Mouse (Mus musculus): ENCODE data around the gene Runx2. TPM values are rescaled to one million over a fixed set of nuclear protein-coding genes. Genes with fewer than 3 reads are reported as not detected.

The Runx2 gene
- polyA plus RNA-seq, 1 experiment from 2014 or later = 40.2 TPM

DNA sequence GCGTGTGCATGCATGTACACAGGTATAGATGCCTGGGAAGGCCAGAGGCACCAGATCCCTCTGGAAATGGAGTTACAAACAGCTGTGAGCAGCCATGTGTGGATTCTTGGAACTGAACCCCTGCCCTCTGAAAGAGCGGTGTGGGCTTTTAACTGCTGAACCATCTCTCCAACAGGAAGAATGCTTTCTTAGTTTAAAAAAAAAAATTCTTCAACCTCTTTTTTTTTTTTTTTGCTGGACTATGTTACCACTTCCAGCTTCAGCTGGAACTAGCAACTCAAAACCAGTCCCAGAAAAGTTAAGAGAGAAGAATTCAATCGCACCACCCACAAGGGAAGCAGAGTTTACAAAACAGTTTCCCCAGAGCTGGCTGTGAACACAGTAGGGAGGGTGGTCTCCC is 295.2 kb downstream of the Runx2 start:
- Histone ChIP-seq H3K4me1 (peaks cover 32% of the 10 kb centered on the region), H3K9me3 (no peaks in the 10 kb centered on the region), H3K9ac (no peak overlapping the region), H3K27ac (peak overlapping the region; percentile 40; the same call in 1 of the 2 replicates), H3K36me3 (0 out of 2 replicates have a peak, but pooled peaks cover 3% of the 10 kb centered on the region), H3K27me3 (no peaks in the 10 kb centered on the region), H3K4me2 (no peak overlapping the region), H3K4me3 (no peak overlapping the region)
- 59% methylated on average over 3 of the region's 3 CpGs for WGBS
- no peak for ATAC-seq (ENCODE audit: insufficient number of reproducible peaks, insufficient read depth, low FRiP score, low TSS enrichment, low read depth)

DNA sequence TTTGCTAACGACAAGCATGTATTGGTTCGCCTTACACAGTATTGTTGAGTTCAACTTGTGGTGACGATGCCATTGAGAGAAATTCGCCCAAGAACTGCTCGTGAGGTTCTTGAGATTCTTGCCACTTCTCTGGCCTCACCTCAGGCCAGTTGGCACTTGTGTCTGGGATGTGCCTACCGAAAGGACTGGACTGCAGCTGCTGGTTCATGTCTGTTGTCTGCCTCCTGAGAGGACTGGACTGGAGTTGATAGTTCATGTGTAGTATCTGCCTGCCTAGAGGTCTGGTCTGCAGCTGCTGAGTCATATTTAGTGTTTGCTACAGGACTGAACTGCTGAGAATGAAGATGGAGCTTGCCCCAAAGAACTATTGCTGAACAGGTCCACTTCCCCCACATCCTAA is 296.4 kb downstream of the Runx2 start:
- H3K9me3 ChIP-seq = no peaks in the 10 kb centered on the region
- WGBS = 95% methylated on average over 6 of the region's 6 CpGs
- no peak for ATAC-seq (ENCODE audit: insufficient number of reproducible peaks, insufficient read depth, low FRiP score, low TSS enrichment, low read depth)
- H3K27me3 ChIP-seq = no peaks in the 10 kb centered on the region
- H3K4me2 ChIP-seq = no peak overlapping the region
- H3K4me3 ChIP-seq = no peak overlapping the region
- no peak overlapping the region for H3K9ac ChIP-seq
- H3K36me3 ChIP-seq = 0 out of 2 replicates have a peak, but pooled peaks cover 3% of the 10 kb centered on the region
- H3K27ac ChIP-seq = no peak overlapping the region
- H3K4me1 ChIP-seq = peaks cover 24% of the 10 kb centered on the region; the same call in 1 of the 2 replicates

DNA sequence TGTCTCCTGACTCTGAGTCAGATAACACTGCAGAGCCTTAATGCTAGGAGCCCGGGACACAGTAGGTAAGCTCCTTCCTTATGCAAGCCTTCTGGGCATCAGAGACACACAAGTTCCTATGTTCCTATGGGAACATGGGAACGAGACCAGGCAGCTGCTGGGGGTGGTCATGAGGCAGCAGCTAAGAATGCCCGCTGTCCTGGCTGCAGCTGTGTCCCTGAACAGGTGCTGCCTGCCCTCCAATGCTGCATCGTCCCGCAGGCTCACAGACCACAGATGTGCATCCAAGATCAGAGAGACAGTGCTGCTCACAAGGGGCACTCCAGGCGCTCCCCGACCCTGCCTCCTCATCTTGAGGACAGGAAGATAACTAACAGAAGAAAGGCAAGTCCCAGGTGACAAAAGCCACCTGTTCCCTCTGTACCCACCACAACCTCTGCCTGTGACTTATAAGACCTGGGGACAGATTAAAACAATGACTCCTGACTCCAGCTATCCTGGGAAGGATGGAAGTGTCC is 306.3 kb downstream of the Runx2 start:
- ATAC-seq (ENCODE audit: insufficient number of reproducible peaks, insufficient read depth, low FRiP score, low TSS enrichment, low read depth) = no peak
- H3K4me2 ChIP-seq = no peak overlapping the region
- no peak overlapping the region for H3K27ac ChIP-seq
- H3K9me3 ChIP-seq = no peaks in the 10 kb centered on the region
- peaks cover 14% of the 10 kb centered on the region; the same call in 1 of the 2 replicates for H3K4me1 ChIP-seq
- WGBS = 54% methylated on average over 7 of the region's 7 CpGs
- H3K9ac ChIP-seq = no peak overlapping the region
- no peaks in the 10 kb centered on the region for H3K27me3 ChIP-seq
- no peak overlapping the region for H3K4me3 ChIP-seq
- no peaks in the 10 kb centered on the region for H3K36me3 ChIP-seq

DNA sequence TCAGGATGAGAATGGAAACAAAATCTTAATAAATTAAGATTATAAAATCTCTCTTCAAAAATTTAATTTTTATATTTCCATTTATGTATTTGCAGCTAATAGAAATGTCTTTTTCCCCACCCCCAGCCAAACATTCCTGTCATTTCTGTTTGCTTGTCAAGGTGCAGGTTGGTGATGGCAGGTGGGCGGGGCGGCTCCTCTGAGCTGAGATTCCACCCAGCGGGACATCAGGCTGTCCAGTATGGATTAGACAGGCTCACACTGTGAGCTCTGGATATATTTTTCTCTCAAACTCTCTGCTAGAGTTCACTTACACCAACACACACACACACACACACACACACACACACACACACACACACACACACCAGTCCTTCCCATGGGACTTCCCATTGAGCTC is 306.9 kb downstream of the Runx2 start:
- Histone ChIP-seq H3K4me1 (peaks cover 14% of the 10 kb centered on the region; the same call in 1 of the 2 replicates), H3K27me3 (no peaks in the 10 kb centered on the region), H3K9me3 (no peaks in the 10 kb centered on the region), H3K4me3 (no peak overlapping the region), H3K9ac (no peak overlapping the region), H3K36me3 (no peaks in the 10 kb centered on the region), H3K4me2 (no peak overlapping the region), H3K27ac (no peak overlapping the region)
- ATAC-seq (ENCODE audit: insufficient number of reproducible peaks, insufficient read depth, low FRiP score, low TSS enrichment, low read depth) = no peak
- WGBS = 80% methylated on average over 3 of the region's 3 CpGs

DNA sequence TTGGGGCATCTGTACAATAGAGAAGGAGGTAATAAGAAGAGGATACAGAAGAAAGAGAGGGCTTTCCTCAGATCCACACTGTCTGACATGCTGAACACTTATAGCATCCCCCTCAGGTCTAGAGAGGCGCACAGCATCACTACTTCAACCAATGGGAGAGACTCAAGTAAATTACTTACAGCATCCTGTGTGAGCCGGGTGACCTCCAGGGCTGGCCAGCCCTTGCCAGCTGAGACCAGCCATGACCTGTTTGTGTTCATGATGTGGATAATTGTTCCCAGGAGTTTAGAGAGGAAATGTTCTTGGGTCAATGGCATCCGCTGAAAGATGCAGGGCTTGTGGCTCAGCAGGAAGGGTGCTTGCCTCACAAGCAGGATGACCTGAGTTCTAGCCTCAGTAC is 308.1 kb downstream of the Runx2 start:
- no peaks in the 10 kb centered on the region for H3K27me3 ChIP-seq
- H3K9ac ChIP-seq = no peak overlapping the region
- H3K4me1 ChIP-seq = peaks cover 14% of the 10 kb centered on the region; the same call in 1 of the 2 replicates
- H3K36me3 ChIP-seq = no peaks in the 10 kb centered on the region
- H3K27ac ChIP-seq = no peak overlapping the region
- no peak overlapping the region for H3K4me3 ChIP-seq
- no peak overlapping the region for H3K4me2 ChIP-seq
- ATAC-seq (ENCODE audit: insufficient number of reproducible peaks, insufficient read depth, low FRiP score, low TSS enrichment, low read depth) = no peak
- WGBS = 41% methylated on average over 3 of the region's 3 CpGs
- no peaks in the 10 kb centered on the region for H3K9me3 ChIP-seq

DNA sequence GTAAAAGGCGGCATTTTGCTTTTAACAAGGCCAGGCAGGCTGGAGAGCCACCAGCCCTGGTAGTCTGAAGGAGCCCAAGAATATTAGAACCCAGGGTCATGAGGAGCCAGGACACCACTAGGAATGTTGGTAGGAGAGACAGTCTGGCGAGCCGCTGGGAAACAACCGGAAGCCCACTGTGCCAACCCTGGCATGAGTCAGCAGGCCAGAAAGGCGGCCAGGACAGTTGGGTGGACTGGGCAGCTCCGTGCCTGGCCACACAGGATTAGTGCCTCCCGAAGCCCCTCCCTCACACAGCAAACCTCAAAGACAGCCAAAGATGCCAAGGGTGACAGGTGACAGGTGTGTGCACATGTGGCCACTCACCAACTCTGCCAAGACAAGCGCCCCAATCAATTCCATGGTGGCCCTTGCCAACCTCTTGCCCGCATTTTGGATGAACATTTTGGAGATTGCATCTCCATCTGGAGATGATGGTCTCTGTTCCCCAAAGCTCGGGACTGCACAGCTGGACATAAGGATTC is 309.7 kb downstream of the Runx2 start:
- ATAC-seq (ENCODE audit: insufficient number of reproducible peaks, insufficient read depth, low FRiP score, low TSS enrichment, low read depth) = no peak
- no peak overlapping the region for H3K4me2 ChIP-seq
- H3K27ac ChIP-seq = no peak overlapping the region
- no peaks in the 10 kb centered on the region for H3K9me3 ChIP-seq
- no peaks in the 10 kb centered on the region for H3K36me3 ChIP-seq
- no peak overlapping the region for H3K9ac ChIP-seq
- H3K4me1 ChIP-seq = peaks cover 14% of the 10 kb centered on the region; the same call in 1 of the 2 replicates
- no peaks in the 10 kb centered on the region for H3K27me3 ChIP-seq
- 94% methylated on average over 10 of the region's 10 CpGs for WGBS
- H3K4me3 ChIP-seq = no peak overlapping the region

DNA sequence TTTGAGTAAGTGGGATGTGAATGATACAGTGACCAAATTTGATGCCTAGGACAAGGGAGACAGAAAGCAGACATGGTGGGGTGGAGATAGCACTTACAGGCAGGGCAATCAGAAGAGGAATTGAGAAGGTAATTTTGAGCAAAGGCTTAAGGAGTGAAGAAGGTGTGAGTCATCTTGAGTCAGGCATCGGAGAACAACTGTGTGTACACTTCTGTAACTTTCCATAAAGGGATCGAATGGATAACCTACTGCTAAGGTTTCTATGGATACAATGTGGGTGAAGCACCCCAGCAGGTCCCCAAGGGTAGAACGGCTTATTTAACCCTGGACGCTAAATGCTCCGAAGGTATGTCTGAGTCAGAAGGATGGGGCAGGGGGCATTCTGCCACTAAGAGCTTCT is 312.4 kb downstream of the Runx2 start:
- Histone ChIP-seq H3K27ac (no peak overlapping the region), H3K27me3 (no peaks in the 10 kb centered on the region), H3K4me1 (peaks cover 5% of the 10 kb centered on the region; the same call in 1 of the 2 replicates), H3K4me2 (no peak overlapping the region), H3K36me3 (no peaks in the 10 kb centered on the region), H3K9me3 (peaks cover 5% of the 10 kb centered on the region; the same call in 1 of the 2 replicates), H3K9ac (no peak overlapping the region), H3K4me3 (no peak overlapping the region)
- WGBS = 91% methylated on average over 5 of the region's 5 CpGs
- no peak for ATAC-seq (ENCODE audit: insufficient number of reproducible peaks, insufficient read depth, low FRiP score, low TSS enrichment, low read depth)

DNA sequence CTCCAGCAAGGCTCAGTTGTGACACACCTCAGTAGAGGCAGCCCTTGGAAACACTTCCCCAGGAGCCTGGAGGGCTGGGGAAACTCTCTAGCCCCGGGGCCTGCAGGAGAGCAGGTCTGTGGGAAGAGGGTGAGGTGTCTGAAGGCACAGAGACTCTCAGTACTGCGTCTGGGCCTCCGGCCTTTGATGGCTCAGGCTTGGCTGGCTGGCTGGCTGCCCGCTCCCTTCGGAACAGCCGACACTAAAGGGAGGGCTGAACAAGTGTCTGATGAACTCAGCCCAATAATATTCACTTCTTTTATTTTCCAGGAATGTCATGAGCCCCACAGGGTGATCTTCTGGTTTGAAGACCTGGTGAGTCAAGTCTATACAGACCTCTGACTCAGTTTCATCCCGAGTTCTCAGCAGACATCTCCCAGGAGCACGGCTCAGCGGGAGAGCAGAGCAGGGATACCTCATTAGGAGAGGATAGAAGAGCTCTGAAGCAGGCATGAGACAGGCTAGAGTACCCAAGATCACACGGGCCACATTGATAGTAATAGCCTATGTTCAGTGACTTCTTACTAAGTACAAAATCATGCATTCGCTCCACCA is 314.2 kb downstream of the Runx2 start:
- Histone ChIP-seq H3K4me2 (no peak overlapping the region), H3K27me3 (no peaks in the 10 kb centered on the region), H3K4me3 (no peak overlapping the region), H3K4me1 (peaks cover under 1% of the 10 kb centered on the region; the same call in 1 of the 2 replicates), H3K9ac (no peak overlapping the region), H3K27ac (no peak overlapping the region; the same call in 1 of the 2 replicates), H3K9me3 (peaks cover 5% of the 10 kb centered on the region; the same call in 1 of the 2 replicates), H3K36me3 (0 out of 2 replicates have a peak, but pooled peaks cover 4% of the 10 kb centered on the region)
- WGBS = 73% methylated on average over 11 of the region's 11 CpGs
- ATAC-seq (ENCODE audit: insufficient number of reproducible peaks, insufficient read depth, low FRiP score, low TSS enrichment, low read depth) = no peak

DNA sequence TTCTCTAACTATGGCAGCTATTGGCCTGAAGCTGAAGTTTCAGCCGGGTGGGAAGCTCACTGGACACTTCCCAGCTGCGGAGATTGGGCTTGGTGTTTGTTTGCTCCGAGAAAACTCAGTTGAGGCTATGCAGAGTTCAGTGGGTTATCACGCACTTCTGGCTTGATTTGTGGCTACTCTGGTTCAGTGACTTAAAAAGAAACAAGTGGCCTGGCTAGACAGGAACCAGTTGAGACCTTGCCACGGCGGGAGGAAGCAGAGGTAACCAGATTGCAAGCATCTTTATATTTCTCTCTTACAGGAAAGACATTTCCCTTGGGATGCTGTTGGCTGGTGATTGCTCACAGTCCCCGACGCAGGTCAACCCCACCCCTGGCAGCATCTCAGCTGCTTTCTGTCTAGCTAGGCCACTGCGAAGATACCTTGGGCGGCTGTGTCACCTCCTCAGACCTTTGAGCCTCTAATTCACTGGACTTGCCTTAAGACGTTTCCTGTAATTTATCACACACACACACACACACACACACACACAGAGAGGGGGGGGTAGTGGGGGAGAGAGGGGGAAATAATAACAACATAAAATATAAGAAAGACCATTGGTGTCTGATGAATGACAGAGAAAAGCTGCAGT is 324.3 kb downstream of the Runx2 start:
- H3K4me1 ChIP-seq = no peaks in the 10 kb centered on the region
- H3K4me3 ChIP-seq = no peak overlapping the region
- H3K27ac ChIP-seq = no peak overlapping the region
- H3K9ac ChIP-seq = no peak overlapping the region; the same call in 1 of the 2 replicates
- no peak for ATAC-seq (ENCODE audit: insufficient number of reproducible peaks, insufficient read depth, low FRiP score, low TSS enrichment, low read depth)
- no peaks in the 10 kb centered on the region for H3K27me3 ChIP-seq
- no peak overlapping the region for H3K4me2 ChIP-seq
- no peaks in the 10 kb centered on the region for H3K9me3 ChIP-seq
- WGBS = 51% methylated on average over 11 of the region's 11 CpGs
- no peaks in the 10 kb centered on the region for H3K36me3 ChIP-seq

DNA sequence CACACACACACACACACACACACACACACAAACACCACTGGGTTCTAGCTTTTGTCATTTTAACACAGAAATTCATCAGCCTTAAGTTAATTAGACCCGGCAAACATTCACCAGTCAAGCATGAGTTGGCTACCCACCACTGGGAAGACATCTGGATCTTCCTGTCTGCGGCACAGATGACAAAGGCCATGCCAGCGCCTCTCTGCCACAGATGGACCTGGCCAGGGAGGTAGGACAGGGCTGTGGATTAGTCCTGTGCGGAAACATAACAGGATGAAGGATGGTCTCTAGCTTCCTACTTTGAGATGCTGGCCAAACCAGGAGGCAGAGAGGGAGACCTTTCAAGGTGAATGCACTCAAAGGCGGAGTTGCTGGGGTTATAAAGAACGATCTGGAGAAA is 325.3 kb downstream of the Runx2 start:
- Histone ChIP-seq H3K27ac (no peak overlapping the region), H3K9me3 (no peaks in the 10 kb centered on the region), H3K27me3 (no peaks in the 10 kb centered on the region), H3K36me3 (no peaks in the 10 kb centered on the region), H3K4me2 (no peak overlapping the region), H3K9ac (no peak overlapping the region), H3K4me1 (no peaks in the 10 kb centered on the region), H3K4me3 (no peak overlapping the region)
- no peak for ATAC-seq (ENCODE audit: insufficient number of reproducible peaks, insufficient read depth, low FRiP score, low TSS enrichment, low read depth)
- WGBS = 89% methylated on average over 6 of the region's 6 CpGs

DNA sequence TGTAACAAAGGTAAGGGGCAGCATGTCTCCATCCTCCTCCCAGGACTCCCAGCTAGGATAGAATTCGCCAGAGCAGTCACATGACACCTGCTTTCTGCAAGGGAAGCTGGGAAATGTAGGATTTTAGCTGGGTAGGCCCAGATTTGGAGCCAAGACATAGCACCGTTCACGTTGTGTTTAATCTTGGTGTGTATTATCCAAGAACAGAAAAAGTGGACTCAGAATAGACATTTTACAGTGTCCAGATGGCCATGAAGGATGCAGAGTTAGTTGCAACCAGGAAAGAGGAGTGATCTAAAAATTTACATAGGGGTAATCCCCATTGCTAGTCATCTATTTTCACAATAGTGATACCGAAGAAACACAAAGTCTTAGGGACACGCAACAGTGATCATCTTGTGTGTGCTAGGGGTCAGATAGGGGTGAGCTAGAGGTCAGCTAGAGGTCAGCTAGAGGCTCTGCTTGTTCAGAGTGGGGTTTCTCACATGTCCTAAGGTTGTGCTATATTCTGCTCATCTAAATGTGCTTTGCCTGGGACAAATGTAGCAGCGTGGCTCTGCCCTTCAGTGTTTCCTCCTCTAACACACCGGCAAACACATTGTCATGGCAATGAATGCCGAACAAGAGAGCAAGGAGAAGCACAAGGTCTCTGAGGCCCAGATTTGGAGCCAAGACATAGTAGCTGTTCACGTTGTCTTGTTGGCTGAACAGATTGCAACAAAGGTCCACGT is 326.9 kb downstream of the Runx2 start:
- H3K9me3 ChIP-seq = no peaks in the 10 kb centered on the region
- no peak overlapping the region for H3K27ac ChIP-seq
- no peaks in the 10 kb centered on the region for H3K4me1 ChIP-seq
- H3K4me2 ChIP-seq = no peak overlapping the region
- H3K27me3 ChIP-seq = no peaks in the 10 kb centered on the region
- ATAC-seq (ENCODE audit: insufficient number of reproducible peaks, insufficient read depth, low FRiP score, low TSS enrichment, low read depth) = no peak
- no peak overlapping the region for H3K9ac ChIP-seq
- no peak overlapping the region for H3K4me3 ChIP-seq
- H3K36me3 ChIP-seq = no peaks in the 10 kb centered on the region
- 88% methylated on average over 10 of the region's 10 CpGs for WGBS

All from embryonic facial prominence, embryonic 13.5 days (tissue).